Mouse (Mus musculus): ENCODE measurements at regions not wholly inside any gene's neighbourhood (a gene's known extent, or its start where the extent isn't known, plus 50 kb on each side); places are given as distances from the start of the nearest gene placed in this dataset.

GRCm38 (mm10) chr5:118436035-118436434, 124.4 kb upstream of the Med13l start:
- H3K9me3 ChIP-seq (replicated peaks), result no peaks in the 10 kb centered on the region

GRCm38 (mm10) chr5:118436474-118437306, 123.8 kb upstream of the Med13l start:
- Histone ChIP-seq H3K9me3 (replicated peaks) (no peaks in the 10 kb centered on the region), H3K9ac (no peak overlapping the region), H3K4me1 (peaks cover 21% of the 10 kb centered on the region), H3K4me2 (peak overlapping the region; percentile 27), H3K27ac (no peak overlapping the region), H3K27me3 (replicated peaks) (peaks cover 73% of the 10 kb centered on the region), H3K36me3 (no peaks in the 10 kb centered on the region), H3K4me3 (0 out of 2 replicates have a peak overlapping the region, but pooled peaks have one; percentile 0)
- ATAC-seq, result no peak
- WGBS (ENCODE audit: insufficient replicate concordance), result 19% methylated on average over 22 of the region's 22 CpGs

More at GRCm38 (mm10) chr5:118436035-118436434, 124.4 kb upstream of the Med13l start:
- H3K4me3 ChIP-seq, result no peak overlapping the region
- H3K27ac ChIP-seq, result no peak overlapping the region
- peaks cover 78% of the 10 kb centered on the region for H3K27me3 ChIP-seq (replicated peaks)
- WGBS (ENCODE audit: insufficient replicate concordance), result 18% methylated on average over 9 of the region's 9 CpGs
- H3K9ac ChIP-seq, result no peak overlapping the region
- no peak overlapping the region for H3K4me2 ChIP-seq
- H3K36me3 ChIP-seq, result no peaks in the 10 kb centered on the region
- peaks cover 21% of the 10 kb centered on the region for H3K4me1 ChIP-seq
- no peak for ATAC-seq

GRCm38 (mm10) chr5:118437307-118437610, 123.2 kb upstream of the Med13l start:
- no peak overlapping the region for H3K4me3 ChIP-seq
- no peak for ATAC-seq
- H3K9me3 ChIP-seq (replicated peaks), result no peaks in the 10 kb centered on the region
- H3K27ac ChIP-seq, result no peak overlapping the region
- H3K36me3 ChIP-seq, result no peaks in the 10 kb centered on the region
- WGBS (ENCODE audit: insufficient replicate concordance), result 26% methylated on average over 7 of the region's 7 CpGs
- H3K9ac ChIP-seq, result no peak overlapping the region
- H3K4me1 ChIP-seq, result peaks cover 21% of the 10 kb centered on the region
- peak overlapping the region; percentile 27 for H3K4me2 ChIP-seq
- peaks cover 73% of the 10 kb centered on the region for H3K27me3 ChIP-seq (replicated peaks)

- no peak overlapping the region for H3K4me2 ChIP-seq
- H3K36me3 ChIP-seq, result no peaks in the 10 kb centered on the region
- no peak overlapping the region for H3K27ac ChIP-seq
- no peak overlapping the region for H3K4me3 ChIP-seq
- no peak overlapping the region for H3K9ac ChIP-seq
- 58% methylated on average over 6 of the region's 6 CpGs for WGBS (ENCODE audit: insufficient replicate concordance)
- H3K27me3 ChIP-seq (replicated peaks), result peaks cover 68% of the 10 kb centered on the region
- no peaks in the 10 kb centered on the region for H3K9me3 ChIP-seq (replicated peaks)
- no peak for ATAC-seq
- H3K4me1 ChIP-seq, result peaks cover 21% of the 10 kb centered on the region
Observed at GRCm38 (mm10) chr5:118438016-118438415, 122.5 kb upstream of the Med13l start.

GRCm38 (mm10) chr5:118444538-118445251, 115.8 kb upstream of the Med13l start:
- Histone ChIP-seq H3K4me3 (no peak overlapping the region), H3K9ac (no peak overlapping the region), H3K4me2 (no peak overlapping the region), H3K27me3 (replicated peaks) (peaks cover 63% of the 10 kb centered on the region), H3K27ac (no peak overlapping the region), H3K36me3 (no peaks in the 10 kb centered on the region), H3K4me1 (peaks cover 10% of the 10 kb centered on the region), H3K9me3 (replicated peaks) (no peaks in the 10 kb centered on the region)
- 48% methylated on average over 8 of the region's 8 CpGs for WGBS (ENCODE audit: insufficient replicate concordance)
- no peak for ATAC-seq

- Histone ChIP-seq H3K27ac (no peak overlapping the region), H3K4me3 (no peak overlapping the region), H3K4me2 (no peak overlapping the region), H3K9me3 (replicated peaks) (no peaks in the 10 kb centered on the region), H3K27me3 (replicated peaks) (peaks cover 58% of the 10 kb centered on the region), H3K36me3 (no peaks in the 10 kb centered on the region), H3K4me1 (peaks cover 11% of the 10 kb centered on the region), H3K9ac (no peak overlapping the region)
- no peak for ATAC-seq
- WGBS (ENCODE audit: insufficient replicate concordance), result 55% methylated on average over 10 of the region's 10 CpGs
Observed at GRCm38 (mm10) chr5:118445252-118445987, 115.1 kb upstream of the Med13l start.

GRCm38 (mm10) chr5:118445988-118446280, 114.5 kb upstream of the Med13l start:
- 79% methylated on average over 1 of the region's 1 CpGs for WGBS (ENCODE audit: insufficient replicate concordance)
- H3K9ac ChIP-seq, result no peak overlapping the region
- ATAC-seq, result no peak
- no peak overlapping the region for H3K4me2 ChIP-seq
- no peak overlapping the region for H3K27ac ChIP-seq
- no peaks in the 10 kb centered on the region for H3K9me3 ChIP-seq (replicated peaks)
- peaks cover 53% of the 10 kb centered on the region for H3K27me3 ChIP-seq (replicated peaks)
- H3K4me1 ChIP-seq, result peaks cover 11% of the 10 kb centered on the region
- H3K4me3 ChIP-seq, result no peak overlapping the region
- H3K36me3 ChIP-seq, result no peaks in the 10 kb centered on the region

GRCm38 (mm10) chr5:118446878-118447277, 113.6 kb upstream of the Med13l start:
- H3K36me3 ChIP-seq, result no peaks in the 10 kb centered on the region
- H3K4me2 ChIP-seq, result no peak overlapping the region
- H3K27ac ChIP-seq, result no peak overlapping the region
- WGBS (ENCODE audit: insufficient replicate concordance), result 56% methylated on average over 6 of the region's 6 CpGs
- peaks cover 18% of the 10 kb centered on the region for H3K4me1 ChIP-seq
- H3K9me3 ChIP-seq (replicated peaks), result no peaks in the 10 kb centered on the region
- H3K27me3 ChIP-seq (replicated peaks), result peaks cover 52% of the 10 kb centered on the region
- no peak overlapping the region for H3K9ac ChIP-seq
- H3K4me3 ChIP-seq, result no peak overlapping the region
- ATAC-seq, result no peak

GRCm38 (mm10) chr5:118447366-118447765, 113.1 kb upstream of the Med13l start:
- Histone ChIP-seq H3K4me2 (no peak overlapping the region), H3K27ac (no peak overlapping the region), H3K9ac (no peak overlapping the region), H3K4me3 (no peak overlapping the region), H3K4me1 (peaks cover 23% of the 10 kb centered on the region), H3K9me3 (replicated peaks) (no peaks in the 10 kb centered on the region), H3K27me3 (replicated peaks) (peaks cover 54% of the 10 kb centered on the region), H3K36me3 (no peaks in the 10 kb centered on the region)
- WGBS (ENCODE audit: insufficient replicate concordance), result 68% methylated on average over 5 of the region's 5 CpGs
- no peak for ATAC-seq

GRCm38 (mm10) chr5:118448884-118449515, 111.5 kb upstream of the Med13l start:
- peak; percentile 49; the same call in 1 of the 2 replicates for ATAC-seq
- no peaks in the 10 kb centered on the region for H3K9me3 ChIP-seq (replicated peaks)
- H3K27ac ChIP-seq, result no peak overlapping the region
- no peaks in the 10 kb centered on the region for H3K36me3 ChIP-seq
- 37% methylated on average over 4 of the region's 4 CpGs for WGBS (ENCODE audit: insufficient replicate concordance)
- peaks cover 58% of the 10 kb centered on the region for H3K27me3 ChIP-seq (replicated peaks)
- no peak overlapping the region for H3K4me3 ChIP-seq
- no peak overlapping the region for H3K9ac ChIP-seq
- peaks cover 26% of the 10 kb centered on the region for H3K4me1 ChIP-seq
- no peak overlapping the region for H3K4me2 ChIP-seq

- Histone ChIP-seq H3K9me3 (replicated peaks) (no peaks in the 10 kb centered on the region), H3K36me3 (no peaks in the 10 kb centered on the region), H3K4me2 (no peak overlapping the region), H3K27me3 (replicated peaks) (peaks cover 51% of the 10 kb centered on the region), H3K4me3 (no peak overlapping the region), H3K4me1 (peaks cover 30% of the 10 kb centered on the region), H3K27ac (no peak overlapping the region), H3K9ac (no peak overlapping the region)
- no peak for ATAC-seq
- 72% methylated on average over 4 of the region's 4 CpGs for WGBS (ENCODE audit: insufficient replicate concordance)
Observed at GRCm38 (mm10) chr5:118449893-118450292, 110.6 kb upstream of the Med13l start.

GRCm38 (mm10) chr5:118452052-118452451, 108.4 kb upstream of the Med13l start:
- no peak overlapping the region for H3K27ac ChIP-seq
- H3K4me1 ChIP-seq, result peaks cover 30% of the 10 kb centered on the region
- H3K36me3 ChIP-seq, result no peaks in the 10 kb centered on the region
- no peaks in the 10 kb centered on the region for H3K9me3 ChIP-seq (replicated peaks)
- no peak overlapping the region for H3K4me3 ChIP-seq
- peak; percentile 61; the same call in 1 of the 2 replicates for ATAC-seq
- no peak overlapping the region for H3K4me2 ChIP-seq
- no peak overlapping the region for H3K9ac ChIP-seq
- WGBS (ENCODE audit: insufficient replicate concordance), result 64% methylated on average over 2 of the region's 2 CpGs
- peaks cover 37% of the 10 kb centered on the region for H3K27me3 ChIP-seq (replicated peaks)

Measured in liver, embryonic 12.5 days (tissue).